Mouse (Mus musculus) erythroblast, embryonic 14.5 days (primary cell): Measurements from ENCODE around the gene Tnpo1.

ENCODE experiments used
- GATA1 ChIP-seq: IDR thresholded peaks from 2 replicates; pipeline ENCODE4 v1.6.1; 2012; ENCODE audit warnings: low read length, inconsistent platforms, mixed read lengths
- TAL1 ChIP-seq: IDR thresholded peaks from 3 replicates; pipeline ENCODE4 v1.6.1; 2012; ENCODE audit warnings: low read length, inconsistent platforms, mixed read lengths

DNA sequence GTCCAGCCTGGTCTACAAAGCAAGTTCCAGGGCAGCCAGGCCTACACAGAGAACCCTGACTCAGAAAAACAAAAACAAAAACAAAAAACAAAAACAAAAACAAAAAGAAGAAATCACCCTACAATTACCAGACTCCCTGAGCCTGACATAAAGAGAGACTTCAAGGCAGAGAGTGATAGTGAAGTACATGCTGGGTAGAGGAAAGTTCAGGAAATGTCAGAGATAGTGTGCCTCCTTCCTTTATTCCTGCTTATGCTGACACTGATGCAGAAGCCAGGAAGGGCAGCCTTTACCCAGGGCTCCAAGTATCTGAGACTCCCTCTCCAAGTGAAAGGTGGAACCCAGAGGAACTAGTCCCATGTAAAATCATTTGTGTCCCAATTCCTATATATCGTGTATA is 121.7 kb downstream of the Tnpo1 start:
- TF ChIP-seq GATA1 (no peak), TAL1 (no peak)
